Mouse (Mus musculus) embryonic facial prominence, embryonic 11.5 days (tissue): ENCODE measurements at regions not wholly inside any gene's neighbourhood (a gene's known extent, or its start where the extent isn't known, plus 50 kb on each side); places are given as distances from the start of the nearest gene placed in this dataset.

Experiments used
- ATAC-seq: fragments of 200-750 bp; cut with Nextera tagmentation; replicated peaks from 2 replicates; pipeline ENCODE4 v1.8.0; 2017; ENCODE audit warnings: low read depth; ENCODE audit not compliant: insufficient number of reproducible peaks, low FRiP score, low TSS enrichment
- DNase-seq: peaks from one replicate; pipeline ENCODE4 v3.0.0-alpha.2; 2015; ENCODE audit warnings: low spot score
- H3K27ac ChIP-seq: fragments of 300-500 bp; sonication (generic); replicated peaks from 2 replicates; pipeline ENCODE4 v1.5.1; 2014; ENCODE audit warnings: mild to moderate bottlenecking, low read depth, low read length, control low read depth
- H3K27me3 ChIP-seq: fragments of 300-500 bp; sonication (generic); 2 replicates; pipeline ENCODE4 v1.6.1; 2014; ENCODE audit warnings: mild to moderate bottlenecking, low read length, moderate library complexity, mixed read lengths; ENCODE audit not compliant: control insufficient read depth, insufficient read depth
- H3K36me3 ChIP-seq: fragments of 300-500 bp; sonication (generic); replicated peaks from 2 replicates; pipeline ENCODE4 v1.6.1; 2014; ENCODE audit warnings: low read depth, mild to moderate bottlenecking, low read length, moderate library complexity, mixed read lengths; ENCODE audit not compliant: control insufficient read depth, insufficient read depth
- H3K4me1 ChIP-seq: fragments of 300-500 bp; sonication (generic); 2 replicates; pipeline ENCODE4 v1.6.1; 2014; ENCODE audit warnings: low read length, mixed read lengths; ENCODE audit not compliant: control insufficient read depth, insufficient read depth
- H3K4me2 ChIP-seq: fragments of 300-500 bp; sonication (generic); 2 replicates; pipeline ENCODE4 v1.6.1; 2014; ENCODE audit warnings: low read depth, mild to moderate bottlenecking, control low read depth, low read length, moderate library complexity
- H3K4me3 ChIP-seq: fragments of 300-500 bp; sonication (generic); 2 replicates; pipeline ENCODE4 v1.5.1; 2014; ENCODE audit warnings: low read depth, low read length, control low read depth
- H3K9ac ChIP-seq: fragments of 300-500 bp; sonication (generic); replicated peaks from 2 replicates; pipeline ENCODE4 v1.6.1; 2014; ENCODE audit warnings: mild to moderate bottlenecking, control low read depth, low read length
- H3K9me3 ChIP-seq: fragments of 300-500 bp; sonication (generic); replicated peaks from 2 replicates; pipeline ENCODE4 v1.6.1; 2016; ENCODE audit warnings: mild to moderate bottlenecking, low read length, inconsistent platforms, mixed read lengths; ENCODE audit not compliant: control insufficient read depth
- WGBS: fragments of 180-500 bp; shearing (Covaris S2); extraction: QIAGEN DNeasy Blood & Tissue Kit; methylation state at CpG from one replicate; pipeline ENCODE4 v1.1.7; 2014; 5-methylcytosine and 5-hydroxymethylcytosine counted together

GRCm38 (mm10) chr1:77568081-77568480, 53.2 kb upstream of the Epha4 start:
- ATAC-seq (no peak), DNase-seq (no peak)
- H3K4me3 ChIP-seq = no peak overlapping the region
- no peak overlapping the region for H3K9ac ChIP-seq
- no peaks in the 10 kb centered on the region for H3K36me3 ChIP-seq
- no peaks in the 10 kb centered on the region for H3K9me3 ChIP-seq
- no peak overlapping the region for H3K27ac ChIP-seq
- no peaks in the 10 kb centered on the region for H3K27me3 ChIP-seq
- H3K4me1 ChIP-seq = no peaks in the 10 kb centered on the region
- no peak overlapping the region for H3K4me2 ChIP-seq
- WGBS = 91% methylated on average over 6 of the region's 6 CpGs

- no peak for ATAC-seq
- H3K4me2 ChIP-seq = no peak overlapping the region
- H3K27ac ChIP-seq = no peak overlapping the region
- WGBS = 79% methylated on average over 7 of the region's 7 CpGs
- no peak overlapping the region for H3K9ac ChIP-seq
- no peaks in the 10 kb centered on the region for H3K27me3 ChIP-seq
- no peaks in the 10 kb centered on the region for H3K4me1 ChIP-seq
- H3K36me3 ChIP-seq = no peaks in the 10 kb centered on the region
- H3K9me3 ChIP-seq = no peaks in the 10 kb centered on the region
- no peak overlapping the region for H3K4me3 ChIP-seq
- no peak for DNase-seq
Observed at GRCm38 (mm10) chr1:77567657-77568056, 52.8 kb upstream of the Epha4 start.
